Mouse (Mus musculus) lung, postnatal 0 days (tissue): Measurements from ENCODE around the gene Calr4. TPM values are rescaled to one million over a fixed set of nuclear protein-coding genes. Genes with fewer than 3 reads are reported as not detected.

Experiments used
- ATAC-seq: fragments of 200-750 bp; cut with Nextera tagmentation; 2 replicates; pipeline ENCODE4 v1.8.0; 2017; ENCODE audit warnings: moderate library complexity
- DNase-seq: peaks from one replicate; pipeline ENCODE4 v3.0.0-alpha.2; 2016; ENCODE audit warnings: low spot score
- H3K27ac ChIP-seq: fragments of 300-500 bp; sonication (generic); 2 replicates; pipeline ENCODE4 v1.5.1; 2014; ENCODE audit warnings: antibody characterized with exemption, mild to moderate bottlenecking, low read length, mixed read lengths
- H3K27me3 ChIP-seq: fragments of 300-500 bp; sonication (generic); replicated peaks from 2 replicates; pipeline ENCODE4 v1.6.1; 2014; ENCODE audit warnings: low read length, mixed read lengths; ENCODE audit not compliant: insufficient read depth
- H3K36me3 ChIP-seq: fragments of 300-500 bp; sonication (generic); 2 replicates; pipeline ENCODE4 v1.6.1; 2014; ENCODE audit warnings: low read length, mixed read lengths; ENCODE audit not compliant: insufficient read depth
- H3K4me1 ChIP-seq: fragments of 300-500 bp; sonication (generic); 2 replicates; pipeline ENCODE4 v1.6.1; 2014; ENCODE audit warnings: antibody characterized with exemption, low read depth, low read length, mixed read lengths; ENCODE audit not compliant: insufficient read depth
- H3K4me2 ChIP-seq: fragments of 300-500 bp; sonication (generic); replicated peaks from 2 replicates; pipeline ENCODE4 v1.6.1; 2014; ENCODE audit warnings: low read depth, mild to moderate bottlenecking, low read length, moderate library complexity, mixed read lengths
- H3K4me3 ChIP-seq: fragments of 300-500 bp; sonication (generic); 2 replicates; pipeline ENCODE4 v1.5.1; 2014; ENCODE audit warnings: low read depth, low read length
- H3K9ac ChIP-seq: fragments of 300-500 bp; sonication (generic); replicated peaks from 2 replicates; pipeline ENCODE4 v1.6.1; 2014; ENCODE audit warnings: low read depth, mild to moderate bottlenecking
- H3K9me3 ChIP-seq: fragments of 300-500 bp; sonication (generic); 2 replicates; pipeline ENCODE4 v1.6.1; 2016; ENCODE audit warnings: low read length, mixed read lengths
- CTCF ChIP-seq: IDR thresholded peaks from 2 replicates; pipeline ENCODE4 v1.5.1; 2016; ENCODE audit warnings: antibody characterized with exemption, mild to moderate bottlenecking
- EP300 ChIP-seq: IDR thresholded peaks from 2 replicates; pipeline ENCODE4 v1.6.1; 2016; ENCODE audit warnings: antibody characterized with exemption, mild to moderate bottlenecking, control low read depth
- WGBS: fragments of 180-500 bp; shearing (Covaris S2); extraction: QIAGEN DNeasy Blood & Tissue Kit; methylation state at CpG from one replicate; pipeline ENCODE4 v1.1.7; 2014; 5-methylcytosine and 5-hydroxymethylcytosine counted together
- polyA plus RNA-seq: library from polyadenylated mRNA; unstranded; fragments of >200 nt; fragmentation: Nextera tagmentation; extraction: Ambion mirVana; gene quantifications from 2 replicates; pipeline ENCODE4 v1.2.1, GENCODE M21; 2015

The Calr4 gene
- polyA plus RNA-seq, 1 experiment from 2014 or later = 0.32 TPM

DNA sequence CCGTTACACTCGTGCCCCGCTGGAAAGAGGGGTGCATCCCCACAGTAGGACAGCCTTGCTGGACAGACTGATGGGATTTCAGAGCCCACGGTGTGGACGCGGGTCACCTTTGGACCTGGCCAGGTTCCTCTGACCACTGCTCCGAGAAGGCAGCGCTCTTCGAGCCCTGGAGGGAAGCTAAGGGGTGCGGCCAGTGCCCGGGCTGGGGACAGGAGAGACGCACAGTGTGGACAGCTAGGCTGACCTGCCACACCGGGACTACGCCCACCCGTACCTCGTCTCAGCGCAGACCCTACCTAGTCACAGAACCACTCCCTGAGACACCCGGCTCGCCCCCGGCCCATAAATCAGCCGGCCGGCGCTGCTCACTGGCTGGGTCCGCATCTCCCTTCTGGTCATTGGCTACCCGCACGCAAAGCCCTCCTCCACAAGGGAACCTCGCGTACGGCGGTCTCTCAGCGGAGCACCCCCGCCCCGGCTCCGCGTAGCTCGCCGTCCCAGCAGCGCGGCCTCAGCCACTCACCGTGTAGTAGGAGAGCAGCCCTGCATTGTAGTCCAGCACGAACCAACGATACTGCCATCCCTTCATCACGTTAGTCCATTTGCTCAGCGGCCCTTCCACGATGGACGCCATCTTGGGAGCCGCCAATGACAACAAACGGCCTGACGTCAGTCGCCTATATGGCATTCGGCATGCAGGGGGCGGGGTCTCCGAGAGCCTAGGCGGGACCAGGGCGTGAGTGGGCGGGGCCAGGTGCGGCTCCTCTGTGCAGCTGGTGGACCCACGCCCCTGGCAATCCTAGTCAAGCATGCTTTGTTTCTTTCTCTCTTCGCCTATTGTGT lies 32.5 kb upstream of the Calr4 start, which contains the start of gene Osbpl9:
Gene Osbpl9 (minus strand): TSS at position 691 of the 843 bp plus-strand sequence.
- Histone ChIP-seq H3K36me3 (no peaks in the 10 kb centered on the region), H3K9ac (peak within 1 kb of the TSS; percentile 76), H3K27me3 (no peaks in the 10 kb centered on the region), H3K4me2 (peak within 1 kb of the TSS; percentile 95), H3K27ac (peak within 1 kb of the TSS; percentile 92), H3K9me3 (no peaks in the 10 kb centered on the region), H3K4me3 (peak within 1 kb of the TSS; percentile 78), H3K4me1 (peaks cover 7% of the 10 kb centered on the region; the same call in 1 of the 2 replicates)
- WGBS = 1% methylated on average over 59 of the region's 59 CpGs
- ATAC-seq = peak; percentile 96
- TF ChIP-seq CTCF (peak; percentile 32), EP300 (no peak)
- DNase-seq = peak; percentile 98

DNA sequence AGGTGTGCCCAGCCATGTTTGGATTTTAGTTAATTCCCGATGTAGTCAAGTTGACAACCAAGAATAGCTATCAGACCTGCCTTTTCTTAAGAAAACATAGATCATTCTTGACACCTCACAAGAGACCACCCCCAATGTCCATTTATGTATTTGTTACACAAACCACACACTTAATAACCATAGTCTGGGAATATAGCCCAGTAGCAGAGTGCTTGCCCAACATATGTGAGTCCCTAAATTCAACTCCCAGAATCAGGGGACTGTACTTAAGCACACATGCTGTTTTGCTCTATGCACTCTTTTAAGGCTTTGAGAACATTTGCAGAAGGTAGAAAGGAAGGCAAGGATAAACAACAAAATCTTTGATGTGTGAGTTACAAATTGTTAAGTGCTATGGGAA lies 30.4 kb upstream of the Calr4 start:
- no peaks in the 10 kb centered on the region for H3K36me3 ChIP-seq
- no peak for ATAC-seq
- DNase-seq = peak; percentile 79
- H3K27me3 ChIP-seq = no peaks in the 10 kb centered on the region
- H3K4me2 ChIP-seq = no peak overlapping the region
- H3K4me1 ChIP-seq = peaks cover 7% of the 10 kb centered on the region; the same call in 1 of the 2 replicates
- H3K9ac ChIP-seq = no peak overlapping the region
- peak overlapping the region; percentile 55 for H3K27ac ChIP-seq
- H3K9me3 ChIP-seq = no peaks in the 10 kb centered on the region
- 56% methylated on average over 1 of the region's 1 CpGs for WGBS
- TF ChIP-seq EP300 (no peak), CTCF (no peak)
- H3K4me3 ChIP-seq = no peak overlapping the region

DNA sequence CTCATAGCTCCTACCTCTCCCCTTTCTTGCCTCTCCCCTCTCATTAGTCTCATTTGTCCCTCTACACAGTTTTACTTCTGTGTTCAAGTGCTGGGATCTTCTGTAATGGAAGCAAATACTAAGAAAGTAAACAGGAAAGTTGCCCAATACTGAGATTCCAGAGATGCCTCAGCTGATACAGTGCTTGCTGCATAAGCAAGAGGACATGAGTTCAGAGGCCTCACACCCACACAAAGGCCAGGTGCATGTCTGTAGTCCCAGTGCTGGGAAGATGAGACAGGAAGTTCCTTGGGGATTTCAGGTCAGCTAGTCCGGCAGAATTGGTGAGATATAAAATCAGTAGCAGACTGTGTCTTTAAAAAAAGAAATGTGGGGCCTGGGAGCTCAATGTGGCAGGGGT lies 29.9 kb upstream of the Calr4 start:
- peaks cover 7% of the 10 kb centered on the region; the same call in 1 of the 2 replicates for H3K4me1 ChIP-seq
- peak overlapping the region; percentile 55 for H3K27ac ChIP-seq
- no peaks in the 10 kb centered on the region for H3K9me3 ChIP-seq
- no peaks in the 10 kb centered on the region for H3K36me3 ChIP-seq
- no peak overlapping the region for H3K9ac ChIP-seq
- TF ChIP-seq EP300 (peak; percentile 74), CTCF (no peak)
- no peaks in the 10 kb centered on the region for H3K27me3 ChIP-seq
- H3K4me2 ChIP-seq = no peak overlapping the region
- H3K4me3 ChIP-seq = no peak overlapping the region
- ATAC-seq (0 out of 2 replicates have a peak, but pooled peaks have one; percentile 7), DNase-seq (peak; percentile 69)
- 14% methylated on average over 1 of the region's 1 CpGs for WGBS

DNA sequence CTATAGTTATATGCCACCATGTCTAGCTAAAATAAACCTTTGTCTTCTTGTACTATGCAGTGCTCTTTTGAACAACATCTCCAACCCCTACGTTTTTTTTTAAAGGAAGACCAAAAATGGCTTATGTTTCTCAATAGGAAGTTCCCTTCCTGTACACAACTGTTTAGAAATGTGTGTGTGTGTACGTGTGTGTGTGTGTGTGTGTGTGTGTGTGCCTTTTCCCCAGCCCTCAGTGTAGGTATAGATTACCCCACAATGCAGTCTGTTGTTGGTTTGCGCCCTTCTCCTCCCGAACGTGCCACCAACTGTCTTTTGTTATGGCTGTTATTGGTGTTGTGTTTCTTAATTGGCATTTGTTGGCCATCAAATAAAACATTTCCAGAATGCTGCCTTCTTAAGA lies 26.8 kb upstream of the Calr4 start:
- 68% methylated on average over 5 of the region's 5 CpGs for WGBS
- no peak overlapping the region for H3K9ac ChIP-seq
- no peak overlapping the region for H3K27ac ChIP-seq
- H3K36me3 ChIP-seq = no peaks in the 10 kb centered on the region
- no peaks in the 10 kb centered on the region for H3K27me3 ChIP-seq
- no peak for TF ChIP-seq CTCF
- no peak for TF ChIP-seq EP300
- DNase-seq (no peak), ATAC-seq (no peak)
- H3K4me2 ChIP-seq = no peak overlapping the region
- H3K4me3 ChIP-seq = no peak overlapping the region
- H3K9me3 ChIP-seq = no peaks in the 10 kb centered on the region
- H3K4me1 ChIP-seq = peaks cover 7% of the 10 kb centered on the region; the same call in 1 of the 2 replicates

GRCm38 (mm10) chr4:109210253-109210652 lies 24.0 kb upstream of the Calr4 start:
- Histone ChIP-seq H3K9me3 (no peaks in the 10 kb centered on the region), H3K4me3 (no peak overlapping the region), H3K27me3 (no peaks in the 10 kb centered on the region), H3K27ac (no peak overlapping the region), H3K9ac (no peak overlapping the region), H3K36me3 (no peaks in the 10 kb centered on the region), H3K4me1 (no peaks in the 10 kb centered on the region; the same call in 1 of the 2 replicates), H3K4me2 (no peak overlapping the region)
- TF ChIP-seq EP300 = no peak
- no peak for TF ChIP-seq CTCF
- WGBS = 55% methylated on average over 2 of the region's 2 CpGs
- ATAC-seq (no peak), DNase-seq (no peak)

DNA sequence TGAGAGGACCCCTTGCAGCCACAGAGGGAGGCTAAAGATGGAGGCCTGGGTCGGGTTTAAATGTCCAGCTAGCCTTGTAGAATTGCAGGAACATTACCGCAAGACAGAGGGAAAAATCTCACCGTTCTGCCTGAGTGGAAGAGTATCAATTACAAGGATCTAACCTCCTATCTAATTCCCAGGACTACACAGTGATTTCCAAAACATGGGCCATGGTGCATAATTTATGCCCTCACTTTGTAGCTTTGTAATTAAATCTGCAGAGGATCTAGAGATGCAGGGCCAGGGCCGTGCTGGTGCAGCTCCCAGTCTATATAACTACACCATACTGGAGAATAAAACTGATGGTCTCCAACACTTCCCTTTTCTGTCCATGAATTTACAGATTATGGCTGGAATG lies 23.4 kb upstream of the Calr4 start:
- Histone ChIP-seq H3K4me2 (no peak overlapping the region), H3K27ac (no peak overlapping the region), H3K4me1 (no peaks in the 10 kb centered on the region), H3K36me3 (no peaks in the 10 kb centered on the region), H3K4me3 (no peak overlapping the region), H3K27me3 (no peaks in the 10 kb centered on the region), H3K9me3 (no peaks in the 10 kb centered on the region), H3K9ac (no peak overlapping the region)
- ATAC-seq (no peak), DNase-seq (no peak)
- TF ChIP-seq EP300 = no peak
- no peak for TF ChIP-seq CTCF
- 78% methylated on average over 4 of the region's 4 CpGs for WGBS
